Mouse (Mus musculus) small intestine, adult 2 months (tissue): ENCODE results near the gene Clta.

ENCODE experiments used
- CTCF ChIP-seq: fragments of 200-500 bp; IDR thresholded peaks from 2 replicates; pipeline ENCODE4 v1.5.1; 2012; ENCODE audit warnings: low read depth, mild to moderate bottlenecking, control low read depth, inconsistent platforms, low read length, moderate library complexity, mixed read lengths; ENCODE audit not compliant: insufficient replicate concordance, insufficient read length; ENCODE audit errors: extremely low read depth
- POLR2A ChIP-seq: fragments of 200-500 bp; IDR thresholded peaks from 2 replicates; pipeline ENCODE4 v1.6.1; 2012; ENCODE audit warnings: low read depth, mild to moderate bottlenecking, control low read depth, inconsistent platforms, low read length, moderate library complexity

GRCm38 (mm10) chr4:43978521-43979443, 25.5 kb upstream of the Clta start:
- TF ChIP-seq POLR2A = no peak
- no peak for TF ChIP-seq CTCF
